Mouse (Mus musculus): Measurements from ENCODE around the gene Sh3bgrl2. TPM values are rescaled to one million over a fixed set of nuclear protein-coding genes. Genes with fewer than 3 reads are reported as not detected.
A peak's percentile ranks its signal among the peaks of the same experiment; 100 is the strongest.

Gene Sh3bgrl2
- polyA plus RNA-seq, 1 experiment from 2014 or later, result 12.0 TPM

DNA sequence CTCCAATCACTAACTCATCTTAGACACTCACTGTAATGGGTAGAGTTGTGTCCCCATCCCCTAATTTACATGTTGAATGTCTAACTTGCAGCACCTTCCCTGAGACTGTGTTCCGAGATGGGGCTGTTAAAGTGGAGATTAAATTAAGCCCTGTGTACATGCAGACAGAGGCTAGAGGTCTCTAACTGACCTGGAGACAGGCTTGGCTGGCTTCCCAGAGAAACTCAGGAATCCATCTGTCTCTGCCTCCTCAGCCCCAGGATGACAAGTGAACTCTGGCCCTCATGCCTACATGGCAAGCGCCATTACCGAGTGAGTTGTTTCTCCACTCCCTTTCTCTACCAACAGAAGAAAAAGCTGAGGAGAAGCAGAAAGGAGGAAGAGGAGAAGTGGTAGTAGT lies 7.2 kb upstream of the Sh3bgrl2 start:
- 66% methylated on average over 3 of the region's 3 CpGs for WGBS (ENCODE audit: insufficient replicate concordance)
- H3K9me3 ChIP-seq (replicated peaks), result no peaks in the 10 kb centered on the region
- H3K27me3 ChIP-seq, result no peaks in the 10 kb centered on the region
- H3K4me3 ChIP-seq (replicated peaks), result no peak overlapping the region
- no peak overlapping the region for H3K9ac ChIP-seq
- no peaks in the 10 kb centered on the region for H3K36me3 ChIP-seq (replicated peaks)
- peak; percentile 51 for ATAC-seq (ENCODE audit: insufficient read depth)
- no peak overlapping the region for H3K4me2 ChIP-seq
- no peak overlapping the region for H3K27ac ChIP-seq (replicated peaks)
- no peaks in the 10 kb centered on the region for H3K4me1 ChIP-seq (replicated peaks)

- no peak for ATAC-seq (ENCODE audit: insufficient read depth)
- Histone ChIP-seq H3K4me2 (no peak overlapping the region), H3K27me3 (peaks cover 22% of the 10 kb centered on the region), H3K9me3 (replicated peaks) (no peaks in the 10 kb centered on the region), H3K36me3 (replicated peaks) (no peaks in the 10 kb centered on the region), H3K9ac (no peak overlapping the region), H3K27ac (replicated peaks) (no peak overlapping the region), H3K4me1 (replicated peaks) (peaks cover 12% of the 10 kb centered on the region; the same call in 1 of the 2 replicates), H3K4me3 (replicated peaks) (no peak overlapping the region)
Observed at GRCm38 (mm10) chr9:83545240-83545639, 2.9 kb upstream of the Sh3bgrl2 start.

GRCm38 (mm10) chr9:83546316-83546715 lies 1.8 kb upstream of the Sh3bgrl2 start:
- Histone ChIP-seq H3K36me3 (replicated peaks) (no peaks in the 10 kb centered on the region), H3K4me3 (replicated peaks) (no peak overlapping the region), H3K4me2 (no peak overlapping the region), H3K9me3 (replicated peaks) (no peaks in the 10 kb centered on the region), H3K27me3 (peaks cover 22% of the 10 kb centered on the region), H3K9ac (no peak overlapping the region), H3K27ac (replicated peaks) (no peak overlapping the region), H3K4me1 (replicated peaks) (peaks cover 12% of the 10 kb centered on the region; the same call in 1 of the 2 replicates)
- 38% methylated on average over 7 of the region's 7 CpGs for WGBS (ENCODE audit: insufficient replicate concordance)
- ATAC-seq (ENCODE audit: insufficient read depth), result no peak

DNA sequence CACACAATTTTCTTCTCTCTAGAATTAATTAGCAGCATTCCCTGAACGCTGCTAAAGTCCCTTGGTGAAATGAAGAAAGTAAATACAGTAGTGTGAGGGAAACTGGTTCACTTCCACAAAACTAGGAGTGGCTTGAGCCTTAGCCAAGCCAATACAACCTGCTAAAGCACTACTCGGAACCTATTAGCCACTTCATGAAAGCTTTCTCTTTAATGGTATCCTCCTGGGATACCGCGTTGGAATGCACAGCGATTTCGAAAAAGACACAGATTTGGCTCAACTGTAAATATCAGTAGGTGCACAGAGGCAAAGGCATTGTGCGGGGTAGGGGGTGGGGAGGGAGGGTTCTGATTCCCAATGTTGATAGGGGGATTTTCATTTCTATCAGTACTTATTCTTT lies 898 bp upstream of the Sh3bgrl2 start:
- Histone ChIP-seq H3K9ac (no peak overlapping the region), H3K27me3 (peaks cover 22% of the 10 kb centered on the region), H3K4me3 (replicated peaks) (no peak overlapping the region), H3K36me3 (replicated peaks) (no peaks in the 10 kb centered on the region), H3K4me1 (replicated peaks) (peaks cover 12% of the 10 kb centered on the region; the same call in 1 of the 2 replicates), H3K4me2 (no peak overlapping the region), H3K9me3 (replicated peaks) (no peaks in the 10 kb centered on the region), H3K27ac (replicated peaks) (no peak overlapping the region)
- no peak for ATAC-seq (ENCODE audit: insufficient read depth)
- 68% methylated on average over 7 of the region's 7 CpGs for WGBS (ENCODE audit: insufficient replicate concordance)

GRCm38 (mm10) chr9:83549866-83550265 lies 1.7 kb downstream of the Sh3bgrl2 start:
- no peak overlapping the region for H3K9ac ChIP-seq
- H3K4me1 ChIP-seq (replicated peaks), result peaks cover 12% of the 10 kb centered on the region; the same call in 1 of the 2 replicates
- H3K36me3 ChIP-seq (replicated peaks), result no peaks in the 10 kb centered on the region
- whole genome bisulfite sequencing (ENCODE audit: insufficient replicate concordance), result 64% methylated on average over 6 of the region's 6 CpGs
- peaks cover 22% of the 10 kb centered on the region for H3K27me3 ChIP-seq
- H3K4me3 ChIP-seq (replicated peaks), result no peak overlapping the region
- H3K9me3 ChIP-seq (replicated peaks), result no peaks in the 10 kb centered on the region
- H3K27ac ChIP-seq (replicated peaks), result no peak overlapping the region
- no peak for ATAC-seq (ENCODE audit: insufficient read depth)
- peak overlapping the region; percentile 67; the same call in 1 of the 2 replicates for H3K4me2 ChIP-seq

GRCm38 (mm10) chr9:83551116-83551515 lies 3.0 kb downstream of the Sh3bgrl2 start:
- ATAC-seq (ENCODE audit: insufficient read depth), result no peak
- H3K4me3 ChIP-seq (replicated peaks), result no peak overlapping the region
- no peaks in the 10 kb centered on the region for H3K9me3 ChIP-seq (replicated peaks)
- peaks cover 12% of the 10 kb centered on the region; the same call in 1 of the 2 replicates for H3K4me1 ChIP-seq (replicated peaks)
- no peak overlapping the region for H3K27ac ChIP-seq (replicated peaks)
- H3K36me3 ChIP-seq (replicated peaks), result no peaks in the 10 kb centered on the region
- H3K9ac ChIP-seq, result no peak overlapping the region
- WGBS (ENCODE audit: insufficient replicate concordance), result 57% methylated on average over 7 of the region's 7 CpGs
- H3K27me3 ChIP-seq, result peaks cover 22% of the 10 kb centered on the region
- no peak overlapping the region for H3K4me2 ChIP-seq

DNA sequence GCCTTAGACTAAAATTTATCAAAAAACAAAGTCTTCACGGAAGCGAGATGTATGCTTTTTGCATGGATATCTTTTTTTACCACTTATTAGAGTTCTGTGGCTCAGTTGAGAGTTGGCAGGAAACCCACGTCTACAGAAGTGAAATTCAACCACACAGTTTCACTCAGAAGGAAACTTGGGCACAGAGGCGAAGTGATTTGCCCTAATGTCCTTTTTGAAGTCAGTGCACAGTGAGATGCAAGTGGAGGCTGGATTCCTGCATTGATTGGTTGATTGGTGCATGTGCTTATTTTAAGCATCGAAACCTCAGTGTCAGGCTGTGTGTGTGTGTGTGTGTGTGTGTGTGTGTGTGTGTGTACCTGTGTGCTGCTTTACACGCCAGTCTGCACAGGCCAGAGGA lies 3.5 kb downstream of the Sh3bgrl2 start:
- no peak overlapping the region for H3K4me3 ChIP-seq (replicated peaks)
- H3K9ac ChIP-seq, result no peak overlapping the region
- peaks cover 22% of the 10 kb centered on the region for H3K27me3 ChIP-seq
- no peaks in the 10 kb centered on the region for H3K36me3 ChIP-seq (replicated peaks)
- ATAC-seq (ENCODE audit: insufficient read depth), result no peak
- no peak overlapping the region for H3K27ac ChIP-seq (replicated peaks)
- H3K4me1 ChIP-seq (replicated peaks), result peaks cover 12% of the 10 kb centered on the region; the same call in 1 of the 2 replicates
- WGBS (ENCODE audit: insufficient replicate concordance), result 52% methylated on average over 6 of the region's 6 CpGs
- no peak overlapping the region for H3K4me2 ChIP-seq
- no peaks in the 10 kb centered on the region for H3K9me3 ChIP-seq (replicated peaks)

DNA sequence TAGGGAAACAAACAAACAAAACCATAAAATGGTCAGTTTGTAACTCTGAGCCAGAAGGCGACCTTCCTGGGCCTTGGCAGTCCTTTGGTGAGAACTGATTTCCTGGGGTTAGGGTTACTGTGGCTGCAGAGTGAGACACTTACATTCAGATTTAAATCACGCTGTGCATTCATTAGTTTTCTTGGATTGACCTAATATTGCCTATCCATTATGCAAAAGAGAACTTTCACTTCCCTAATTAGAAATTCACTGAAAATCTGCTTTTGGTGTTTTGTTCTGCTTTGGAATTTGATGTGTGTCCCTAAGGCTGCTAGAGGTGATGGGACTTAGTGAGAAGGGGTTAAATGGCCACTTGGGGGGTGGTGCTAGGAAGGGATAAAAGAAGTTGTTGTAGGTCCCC lies 7.5 kb downstream of the Sh3bgrl2 start:
- no peaks in the 10 kb centered on the region for H3K4me1 ChIP-seq (replicated peaks)
- no peak overlapping the region for H3K4me2 ChIP-seq
- no peaks in the 10 kb centered on the region for H3K36me3 ChIP-seq (replicated peaks)
- no peak overlapping the region for H3K27ac ChIP-seq (replicated peaks)
- no peaks in the 10 kb centered on the region for H3K9me3 ChIP-seq (replicated peaks)
- H3K27me3 ChIP-seq, result no peaks in the 10 kb centered on the region
- no peak overlapping the region for H3K4me3 ChIP-seq (replicated peaks)
- H3K9ac ChIP-seq, result no peak overlapping the region
- 53% methylated on average over 2 of the region's 2 CpGs for WGBS (ENCODE audit: insufficient replicate concordance)
- no peak for ATAC-seq (ENCODE audit: insufficient read depth)

DNA sequence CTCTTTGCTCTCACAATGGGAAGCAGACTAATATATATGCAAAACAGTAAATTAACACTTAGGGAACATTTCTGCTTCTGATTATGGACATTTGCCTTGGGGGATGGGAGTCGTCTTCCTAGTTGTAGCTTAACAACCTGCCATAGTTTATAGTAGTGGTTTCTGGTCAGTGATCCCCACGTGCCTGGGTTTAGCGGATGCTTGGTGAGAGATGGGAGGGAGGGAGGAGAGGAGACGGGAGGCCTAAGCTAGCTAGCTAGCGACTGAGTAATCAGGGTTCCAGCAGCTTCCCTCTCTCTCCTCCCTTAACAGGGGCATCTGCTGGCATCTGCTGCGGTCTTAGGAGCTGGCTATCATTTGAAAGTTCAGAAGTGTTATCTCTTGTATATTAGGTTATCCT lies 8.1 kb downstream of the Sh3bgrl2 start:
- WGBS (ENCODE audit: insufficient replicate concordance), result 33% methylated on average over 6 of the region's 6 CpGs
- Histone ChIP-seq H3K9ac (no peak overlapping the region), H3K4me2 (no peak overlapping the region), H3K4me3 (replicated peaks) (no peak overlapping the region), H3K9me3 (replicated peaks) (no peaks in the 10 kb centered on the region), H3K27ac (replicated peaks) (no peak overlapping the region), H3K36me3 (replicated peaks) (no peaks in the 10 kb centered on the region), H3K27me3 (no peaks in the 10 kb centered on the region), H3K4me1 (replicated peaks) (no peaks in the 10 kb centered on the region)
- ATAC-seq (ENCODE audit: insufficient read depth), result no peak

DNA sequence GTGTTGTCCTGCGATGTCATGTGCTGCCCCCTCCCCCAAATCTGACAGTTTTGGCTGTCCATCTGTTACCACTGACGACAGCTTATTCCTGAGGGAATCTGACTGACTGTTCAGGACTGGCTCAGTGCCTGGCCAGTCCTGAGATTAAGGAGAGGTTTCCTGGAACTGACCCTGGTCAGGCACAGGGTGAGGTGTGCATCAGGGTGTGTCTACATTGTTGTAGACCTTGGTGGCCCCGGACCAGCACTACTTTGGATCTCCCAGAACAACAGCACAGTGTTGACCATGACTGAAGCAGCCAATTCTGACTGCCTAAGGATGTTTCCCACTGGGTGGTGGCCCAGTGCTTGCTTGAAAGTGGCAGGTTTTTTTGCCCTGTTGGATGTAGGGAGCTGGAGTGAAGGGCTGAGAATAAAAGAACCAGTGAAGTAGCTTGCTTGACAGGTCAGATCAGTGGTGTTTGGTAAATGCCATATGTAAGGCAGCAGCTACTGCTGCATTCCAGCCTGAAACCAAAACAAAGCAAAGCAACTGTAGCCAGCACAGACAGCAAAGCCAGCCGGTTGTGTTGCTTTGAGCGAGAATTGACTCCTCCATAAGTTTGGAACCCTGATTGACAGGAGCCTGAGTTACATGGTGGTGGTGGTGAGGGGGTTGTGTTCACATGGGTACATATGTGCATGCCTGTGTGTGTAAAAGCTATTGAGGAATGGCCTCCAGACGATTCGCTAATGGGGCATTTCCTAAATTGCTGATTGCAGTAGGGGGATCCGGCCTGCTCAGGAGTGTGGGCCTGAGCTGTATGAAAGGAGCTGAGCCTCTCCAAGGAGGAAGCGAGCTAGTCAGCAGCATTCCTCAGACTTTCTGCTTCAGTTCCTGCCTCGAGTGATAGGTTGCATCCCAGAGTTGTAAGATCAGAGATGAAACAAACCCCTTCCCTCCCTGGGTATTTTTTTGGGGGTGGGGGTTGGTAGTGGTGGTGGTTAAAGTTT lies 8.9 kb downstream of the Sh3bgrl2 start:
- Histone ChIP-seq H3K4me2 (no peak overlapping the region), H3K9me3 (replicated peaks) (no peaks in the 10 kb centered on the region), H3K27me3 (no peaks in the 10 kb centered on the region), H3K36me3 (replicated peaks) (no peaks in the 10 kb centered on the region), H3K4me3 (replicated peaks) (no peak overlapping the region), H3K9ac (no peak overlapping the region), H3K4me1 (replicated peaks) (no peaks in the 10 kb centered on the region), H3K27ac (replicated peaks) (no peak overlapping the region)
- 44% methylated on average over 10 of the region's 10 CpGs for WGBS (ENCODE audit: insufficient replicate concordance)
- no peak for ATAC-seq (ENCODE audit: insufficient read depth)

DNA sequence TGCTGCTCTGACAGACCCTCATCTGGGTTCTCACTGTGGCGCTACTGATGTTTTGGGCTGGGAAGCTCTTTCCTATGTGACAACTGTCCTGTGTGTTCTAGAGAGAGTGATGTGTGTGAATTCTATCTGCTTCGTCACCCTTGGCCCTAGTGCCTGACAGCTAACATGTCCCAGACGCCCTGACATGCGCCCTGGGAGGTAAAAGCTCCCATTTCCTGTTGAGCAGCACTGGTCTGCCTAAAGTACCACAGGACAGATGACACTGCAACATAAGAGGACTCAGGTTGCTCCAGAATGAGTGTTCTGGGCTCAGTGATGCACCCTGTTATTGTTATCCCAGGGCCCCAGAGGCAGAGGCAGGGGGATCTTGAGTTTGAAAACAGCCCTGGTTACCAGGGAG lies 12.5 kb downstream of the Sh3bgrl2 start:
- Histone ChIP-seq H3K36me3 (replicated peaks) (no peaks in the 10 kb centered on the region), H3K27ac (replicated peaks) (no peak overlapping the region), H3K9me3 (replicated peaks) (no peaks in the 10 kb centered on the region), H3K27me3 (no peaks in the 10 kb centered on the region), H3K4me1 (replicated peaks) (peaks cover under 1% of the 10 kb centered on the region; the same call in 1 of the 2 replicates), H3K4me3 (replicated peaks) (no peak overlapping the region), H3K4me2 (no peak overlapping the region), H3K9ac (no peak overlapping the region)
- WGBS (ENCODE audit: insufficient replicate concordance), result 46% methylated on average over 4 of the region's 4 CpGs
- ATAC-seq (ENCODE audit: insufficient read depth), result no peak
